Mouse (Mus musculus) embryonic facial prominence, embryonic 14.5 days (tissue): Measurements from ENCODE around the gene Ndufv3. TPM values are rescaled to one million over a fixed set of nuclear protein-coding genes. Genes with fewer than 3 reads are reported as not detected.
A peak's percentile ranks its signal among the peaks of the same experiment; 100 is the strongest.

ENCODE experiments used
- ATAC-seq: fragments of 200-750 bp; cut with Nextera tagmentation; 2 replicates; pipeline ENCODE4 v1.8.0; 2017; ENCODE audit warnings: low read depth, moderate number of reproducible peaks, moderate TSS enrichment
- DNase-seq: peaks from one replicate; pipeline ENCODE4 v3.0.0-alpha.2; 2015; ENCODE audit warnings: low spot score
- H3K27ac ChIP-seq: fragments of 300-500 bp; sonication (generic); replicated peaks from 2 replicates; pipeline ENCODE4 v1.5.1; 2014; ENCODE audit warnings: low read depth, mild to moderate bottlenecking, low read length, moderate library complexity
- H3K27me3 ChIP-seq: fragments of 300-500 bp; sonication (generic); replicated peaks from 2 replicates; pipeline ENCODE4 v1.6.1; 2014; ENCODE audit warnings: low read length; ENCODE audit not compliant: control insufficient read depth, insufficient read depth
- H3K36me3 ChIP-seq: fragments of 300-500 bp; sonication (generic); 2 replicates; pipeline ENCODE4 v1.6.1; 2014; ENCODE audit warnings: low read length, mixed read lengths; ENCODE audit not compliant: control insufficient read depth, insufficient read depth
- H3K4me1 ChIP-seq: fragments of 300-500 bp; sonication (generic); 2 replicates; pipeline ENCODE4 v1.6.1; 2014; ENCODE audit warnings: antibody characterized with exemption, low read length; ENCODE audit not compliant: control insufficient read depth, insufficient read depth
- H3K4me2 ChIP-seq: fragments of 300-500 bp; sonication (generic); 2 replicates; pipeline ENCODE4 v1.6.1; 2014; ENCODE audit warnings: low read depth, mild to moderate bottlenecking, low read length, moderate library complexity, mixed read lengths
- H3K4me3 ChIP-seq: fragments of 300-500 bp; sonication (generic); 2 replicates; pipeline ENCODE4 v1.5.1; 2014; ENCODE audit warnings: low read depth, mild to moderate bottlenecking, low read length
- H3K9ac ChIP-seq: fragments of 300-500 bp; sonication (generic); 2 replicates; pipeline ENCODE4 v1.6.1; 2014; ENCODE audit warnings: low read depth, mild to moderate bottlenecking, low read length, moderate library complexity, mixed read lengths
- H3K9me3 ChIP-seq: fragments of 300-500 bp; sonication (generic); 2 replicates; pipeline ENCODE4 v1.6.1; 2016; ENCODE audit warnings: low read length; ENCODE audit not compliant: control insufficient read depth
- WGBS: fragments of 180-500 bp; shearing (Covaris S2); extraction: QIAGEN DNeasy Blood & Tissue Kit; methylation state at CpG from one replicate; pipeline ENCODE4 v1.1.7; 2014; 5-methylcytosine and 5-hydroxymethylcytosine counted together
- polyA plus RNA-seq: library from polyadenylated mRNA; unstranded; fragments of >200 nt; fragmentation: Nextera tagmentation; extraction: Ambion mirVana; gene quantifications from 2 replicates; pipeline ENCODE4 v1.2.1, GENCODE M21; 2014

The Ndufv3 gene
- polyA plus RNA-seq, 1 experiment from 2014 or later = 316 TPM

GRCm38 (mm10) chr17:31556253-31556652 is 36.3 kb downstream of the Ndufv3 start:
- no peak for ATAC-seq
- H3K4me3 ChIP-seq = no peak overlapping the region
- no peaks in the 10 kb centered on the region for H3K9me3 ChIP-seq
- no peak for DNase-seq
- H3K36me3 ChIP-seq = no peaks in the 10 kb centered on the region
- WGBS = 61% methylated on average over 4 of the region's 4 CpGs
- no peak overlapping the region for H3K9ac ChIP-seq
- H3K27me3 ChIP-seq = no peaks in the 10 kb centered on the region
- peaks cover 17% of the 10 kb centered on the region for H3K4me1 ChIP-seq
- H3K27ac ChIP-seq = no peak overlapping the region
- no peak overlapping the region for H3K4me2 ChIP-seq

GRCm38 (mm10) chr17:31557124-31557880 is 37.4 kb downstream of the Ndufv3 start:
- ATAC-seq = peak; percentile 87
- Histone ChIP-seq H3K4me1 (peaks cover 17% of the 10 kb centered on the region), H3K4me2 (peak overlapping the region; percentile 14; the same call in 1 of the 2 replicates), H3K4me3 (no peak overlapping the region), H3K27me3 (no peaks in the 10 kb centered on the region), H3K27ac (peak overlapping the region; percentile 49; the same call in 1 of the 2 replicates), H3K9ac (no peak overlapping the region), H3K9me3 (no peaks in the 10 kb centered on the region), H3K36me3 (no peaks in the 10 kb centered on the region)
- 38% methylated on average over 11 of the region's 11 CpGs for WGBS
- DNase-seq = peak; percentile 90

- H3K9ac ChIP-seq = peak overlapping the region; percentile 19; the same call in 1 of the 2 replicates
- no peaks in the 10 kb centered on the region for H3K36me3 ChIP-seq
- no peak for DNase-seq
- H3K4me3 ChIP-seq = no peak overlapping the region
- peak overlapping the region; percentile 14; the same call in 1 of the 2 replicates for H3K4me2 ChIP-seq
- ATAC-seq = peak; percentile 36
- WGBS = 59% methylated on average over 10 of the region's 10 CpGs
- H3K27me3 ChIP-seq = no peaks in the 10 kb centered on the region
- no peaks in the 10 kb centered on the region for H3K9me3 ChIP-seq
- peaks cover 17% of the 10 kb centered on the region for H3K4me1 ChIP-seq
- H3K27ac ChIP-seq = peak overlapping the region; percentile 49
Measured at GRCm38 (mm10) chr17:31557947-31558542, 38.1 kb downstream of the Ndufv3 start.

- Histone ChIP-seq H3K36me3 (no peaks in the 10 kb centered on the region), H3K27me3 (no peaks in the 10 kb centered on the region), H3K4me1 (peaks cover 22% of the 10 kb centered on the region), H3K4me3 (no peak overlapping the region), H3K9me3 (no peaks in the 10 kb centered on the region), H3K4me2 (no peak overlapping the region), H3K9ac (no peak overlapping the region), H3K27ac (no peak overlapping the region)
- ATAC-seq (no peak), DNase-seq (no peak)
- WGBS = 81% methylated on average over 11 of the region's 11 CpGs
Measured at GRCm38 (mm10) chr17:31559021-31559789, 39.3 kb downstream of the Ndufv3 start.

GRCm38 (mm10) chr17:31563632-31564014 is 43.7 kb downstream of the Ndufv3 start:
- WGBS = 13% methylated on average over 12 of the region's 12 CpGs
- H3K9ac ChIP-seq = peak overlapping the region; percentile 61
- peaks cover 31% of the 10 kb centered on the region for H3K4me1 ChIP-seq
- peak overlapping the region; percentile 91 for H3K27ac ChIP-seq
- no peaks in the 10 kb centered on the region for H3K36me3 ChIP-seq
- H3K4me2 ChIP-seq = peak overlapping the region; percentile 67
- no peak for DNase-seq
- H3K4me3 ChIP-seq = peak overlapping the region; percentile 37
- no peaks in the 10 kb centered on the region for H3K27me3 ChIP-seq
- no peaks in the 10 kb centered on the region for H3K9me3 ChIP-seq
- no peak for ATAC-seq

- Histone ChIP-seq H3K9me3 (no peaks in the 10 kb centered on the region), H3K27me3 (no peaks in the 10 kb centered on the region), H3K4me1 (peaks cover 31% of the 10 kb centered on the region), H3K36me3 (no peaks in the 10 kb centered on the region), H3K27ac (peak within 1 kb of the TSS; percentile 98), H3K4me3 (peak within 1 kb of the TSS; percentile 90), H3K9ac (peak within 1 kb of the TSS; percentile 91), H3K4me2 (peak within 1 kb of the TSS; percentile 85)
- peak; percentile 100 for DNase-seq
- ATAC-seq = peak; percentile 96
- WGBS = under 1% methylated on average over 37 of the region's 72 CpGs
Measured at GRCm38 (mm10) chr17:31564015-31564857, 44.3 kb downstream of the Ndufv3 start, which contains the start of gene Pknox1. Gene Pknox1 (plus strand): TSS chr17:31564734.

GRCm38 (mm10) chr17:31564858-31565140 is 44.9 kb downstream of the Ndufv3 start:
- H3K4me1 ChIP-seq = peaks cover 31% of the 10 kb centered on the region
- DNase-seq (no peak), ATAC-seq (no peak)
- peak overlapping the region; percentile 90 for H3K4me3 ChIP-seq
- no peaks in the 10 kb centered on the region for H3K9me3 ChIP-seq
- H3K27ac ChIP-seq = peak overlapping the region; percentile 98
- H3K27me3 ChIP-seq = no peaks in the 10 kb centered on the region
- 0% methylated on average over 6 of the region's 44 CpGs for WGBS
- H3K9ac ChIP-seq = peak overlapping the region; percentile 91
- peak overlapping the region; percentile 85 for H3K4me2 ChIP-seq
- no peaks in the 10 kb centered on the region for H3K36me3 ChIP-seq
